Mouse (Mus musculus) CH12.LX (cell line): ENCODE measurements around the gene Drg1. TPM values are rescaled to one million over a fixed set of nuclear protein-coding genes. Genes with fewer than 3 reads are reported as not detected.
A peak's percentile ranks its signal among the peaks of the same experiment; 100 is the strongest.

ENCODE experiments used
- DNase-seq: peaks from one replicate; pipeline ENCODE4 v3.0.0-alpha.2; 2013; ENCODE audit errors: extremely low read depth
- H3K27ac ChIP-seq: 2 replicates; pipeline ENCODE4 v1.5.1; 2012; ENCODE audit warnings: low read depth, mild to moderate bottlenecking, control low read depth, moderate library complexity; ENCODE audit not compliant: insufficient read depth
- H3K27me3 ChIP-seq: replicated peaks from 2 replicates; pipeline ENCODE3; 2012; ENCODE audit warnings: inconsistent platforms
- H3K36me3 ChIP-seq, 2 experiments: replicated peaks in 1 of 2; 2 replicates each; pipeline versions ENCODE3 to v1.6.1; 2012; ENCODE audit warnings: inconsistent platforms in 1 of 2, low read length in 1 of 2, mild to moderate bottlenecking in 1 of 2, mixed read lengths in 1 of 2, moderate library complexity in 1 of 2; ENCODE audit not compliant: control insufficient read depth in 1 of 2, insufficient read depth in 1 of 2
- H3K4me1 ChIP-seq, 2 experiments: 2 replicates each; pipeline ENCODE4 v1.6.1; 2012; ENCODE audit warnings: inconsistent platforms in 1 of 2, moderate library complexity in 1 of 2; ENCODE audit not compliant: insufficient read depth in 2 of 2, control insufficient read depth in 1 of 2
- H3K4me2 ChIP-seq: 2 replicates; pipeline ENCODE4 v1.6.1; 2012; ENCODE audit warnings: low read depth, mild to moderate bottlenecking, control low read depth; ENCODE audit not compliant: poor library complexity, insufficient read depth, severe bottlenecking
- H3K4me3 ChIP-seq, 3 experiments: fragments of 150-350 bp in 1 of 3; sonication (generic) in 1 of 3; replicated peaks in 1 of 3; 2 replicates each; pipeline versions ENCODE3 to v1.5.1; 2011 to 2012; ENCODE audit warnings: low read depth in 2 of 3, low read length in 2 of 3, mild to moderate bottlenecking in 2 of 3, moderate library complexity in 2 of 3, control low read depth in 1 of 3, improper control_type of control experiment in 1 of 3, inconsistent platforms in 1 of 3, mixed read lengths in 1 of 3; ENCODE audit not compliant: poor library complexity in 1 of 3
- H3K79me2 ChIP-seq: replicated peaks from 2 replicates; pipeline ENCODE4 v1.6.1; 2012; ENCODE audit warnings: mild to moderate bottlenecking, moderate library complexity; ENCODE audit not compliant: control insufficient read depth, poor library complexity, insufficient read depth, severe bottlenecking; ENCODE audit errors: extremely low read depth
- H3K9ac ChIP-seq: 2 replicates; pipeline ENCODE4 v1.6.1; 2012; ENCODE audit warnings: low read depth, mild to moderate bottlenecking, control low read depth, moderate library complexity; ENCODE audit not compliant: insufficient read depth
- H3K9me3 ChIP-seq: replicated peaks from 2 replicates; pipeline ENCODE3; 2012; ENCODE audit warnings: low read length, inconsistent platforms, mixed read lengths
- BHLHE40 ChIP-seq: IDR thresholded peaks from 2 replicates; pipeline ENCODE4 v1.6.1; 2011; ENCODE audit warnings: mild to moderate bottlenecking, low read depth, low read length, improper control_type of control experiment
- CTCF ChIP-seq, 2 experiments: IDR thresholded peaks in 1 of 2; conservative IDR thresholded peaks in 1 of 2; 2 replicates each; pipeline ENCODE4 v1.5.1; 2011 to 2012; ENCODE audit warnings: low read depth in 2 of 2, low read length in 2 of 2, improper control_type of control experiment in 1 of 2, inconsistent platforms in 1 of 2, mild to moderate bottlenecking in 1 of 2, moderate library complexity in 1 of 2
- E2F4 ChIP-seq: IDR thresholded peaks from 2 replicates; pipeline ENCODE4 v1.6.1; 2011; ENCODE audit warnings: low read depth, low read length, improper control_type of control experiment; ENCODE audit not compliant: insufficient replicate concordance
- ELF1 ChIP-seq: IDR thresholded peaks from 2 replicates; pipeline ENCODE4 v1.6.1; 2014; ENCODE audit warnings: low read depth, mild to moderate bottlenecking, inconsistent platforms, low read length, improper control_type of control experiment
- EP300 ChIP-seq: IDR thresholded peaks from 2 replicates; pipeline ENCODE4 v1.6.1; 2011; ENCODE audit warnings: low read length, improper control_type of control experiment
- KAT2A ChIP-seq: IDR thresholded peaks from 2 replicates; pipeline ENCODE4 v1.6.1; 2012; ENCODE audit warnings: low read length, improper control_type of control experiment, inconsistent platforms; ENCODE audit not compliant: insufficient replicate concordance
- MAFK ChIP-seq: IDR thresholded peaks from 2 replicates; pipeline ENCODE4 v1.6.1; 2011; ENCODE audit warnings: low read length, improper control_type of control experiment; ENCODE audit not compliant: insufficient replicate concordance
- MXI1 ChIP-seq: IDR thresholded peaks from 2 replicates; pipeline ENCODE4 v1.6.1; 2011; ENCODE audit warnings: mild to moderate bottlenecking, low read depth, low read length, improper control_type of control experiment
- POLR2AphosphoS2 ChIP-seq: IDR thresholded peaks from 2 replicates; pipeline ENCODE4 v1.6.1; 2011; ENCODE audit warnings: low read depth, low read length, improper control_type of control experiment
- RCOR1 ChIP-seq: conservative IDR thresholded peaks from 2 replicates; pipeline ENCODE4 v1.6.1; 2012; ENCODE audit warnings: low read depth, mild to moderate bottlenecking, inconsistent platforms, low read length, improper control_type of control experiment
- SIN3A ChIP-seq: IDR thresholded peaks from 2 replicates; pipeline ENCODE4 v1.6.1; 2012; ENCODE audit warnings: low read length, improper control_type of control experiment, inconsistent platforms
- USF1 ChIP-seq: IDR thresholded peaks from 2 replicates; pipeline ENCODE4 v1.6.1; 2014; ENCODE audit warnings: low read depth, mild to moderate bottlenecking, inconsistent platforms, low read length, improper control_type of control experiment
- ZMIZ1 ChIP-seq: IDR thresholded peaks from 2 replicates; pipeline ENCODE4 v1.6.1; 2012; ENCODE audit warnings: low read depth, mild to moderate bottlenecking, inconsistent platforms, low read length, improper control_type of control experiment
- dilution Hi-C: fragments of 300-500 bp; cut with MboI; formaldehyde crosslinking; loops from 2 replicates; pipeline ENCODE4 v1.14.3; 2020; ENCODE audit warnings: low sequenced_read_pairs; ENCODE audit not compliant: extremely low pct_unique_long_range_greater_than_20kb, extremely low pct_ligation_motif_present
- in situ Hi-C: fragments of 300-500 bp; cut with MboI; formaldehyde crosslinking; loops from 3 replicates; pipeline ENCODE4 v1.14.3; 2019; ENCODE audit warnings: low sequenced_read_pairs, low pct_ligation_motif_present, low pct_unique_long_range_greater_than_20kb, mixed read lengths
- polyA plus RNA-seq: library from polyadenylated mRNA; unstranded; fragments of >175 nt; gene quantifications from 2 replicates; pipeline ENCODE4 v1.2.1, GENCODE M21; 2012; ENCODE audit warnings: low read depth; ENCODE audit not compliant: insufficient read length
- total RNA-seq, 2 experiments: library from RNA; depleted of rRNA; stranded (reverse); fragments of 300-350 nt in 1 of 2; fragments of >200 nt in 1 of 2; gene quantifications; 2 replicates each; pipeline ENCODE4 v1.2.3; 2012 to 2014

Gene Drg1
- total and polyA plus RNA-seq, 3 experiments: 158 to 480 (median 249) TPM

DNA sequence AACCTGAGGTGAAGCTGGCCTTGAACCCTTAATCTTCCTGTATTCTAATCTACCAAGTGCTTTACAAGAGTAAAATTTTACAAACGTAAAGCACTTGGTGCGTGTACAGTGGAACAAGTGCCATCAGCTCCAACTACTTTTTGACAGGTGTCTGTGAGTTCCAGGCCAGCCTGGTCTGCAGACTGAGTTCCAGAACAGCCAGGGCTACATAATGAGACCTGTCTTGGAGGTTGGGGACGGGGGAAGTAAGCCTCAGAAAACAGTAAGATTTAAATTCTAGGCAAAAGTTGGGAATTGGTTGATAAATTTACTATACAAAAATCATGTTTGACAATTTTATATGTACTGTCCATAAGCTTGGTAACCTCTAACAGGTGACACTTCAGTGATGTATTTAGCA, 61.0 kb downstream of the Drg1 start:
- no peak for DNase-seq
- Histone ChIP-seq H3K27ac (no peak overlapping the region), H3K27me3 (no peaks in the 10 kb centered on the region), H3K4me1 (peaks cover 6 to 30% of the 10 kb centered on the region in 2 experiments; a peak in 3 of 4 replicates), H3K79me2 (peaks cover 69% of the 10 kb centered on the region), H3K4me2 (peak overlapping the region; percentile 70), H3K36me3 (peaks cover 27 to 53% of the 10 kb centered on the region in 2 experiments), H3K4me3 (peak overlapping the region in 2 of 3 experiments; percentile 36 to 61), H3K9me3 (no peaks in the 10 kb centered on the region), H3K9ac (peak overlapping the region; percentile 94)
- dilution Hi-C loops (no loop called here), in situ Hi-C loops (no loop called here)
- TF ChIP-seq POLR2AphosphoS2: no peak
- no peak for TF ChIP-seq CTCF (conservative IDR thresholded peaks at IDR 0.05 in 1 of 2, IDR thresholded peaks at IDR 0.05 in 1 of 2; ENCODE audit: low read depth in 2 of 2, low read length in 2 of 2)
- no peak for TF ChIP-seq MXI1
- no peak for TF ChIP-seq MAFK
- TF ChIP-seq EP300: no peak
- TF ChIP-seq RCOR1: no peak
- TF ChIP-seq ELF1: no peak
- no peak for TF ChIP-seq E2F4
- no peak for TF ChIP-seq BHLHE40
- TF ChIP-seq USF1: no peak

DNA sequence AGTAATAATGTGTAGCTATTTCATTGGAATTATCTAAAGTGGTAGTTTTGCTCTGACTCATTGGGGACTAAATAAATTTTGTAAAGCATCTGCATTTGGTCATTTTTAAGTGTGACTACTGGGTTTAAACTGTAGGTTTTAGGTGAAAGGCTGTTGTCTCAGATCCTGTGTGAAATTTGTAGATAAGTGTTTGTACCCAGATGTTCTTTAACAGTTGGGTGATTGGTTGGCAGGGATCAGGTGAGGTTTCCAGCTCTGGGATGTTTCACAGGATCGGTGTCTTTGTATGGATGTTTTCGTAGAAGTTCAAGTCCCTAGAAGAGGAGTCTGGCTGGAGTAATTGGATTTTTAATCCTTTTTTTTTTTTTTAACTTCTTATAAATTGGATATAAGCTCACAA, 62.4 kb downstream of the Drg1 start:
- H3K9ac ChIP-seq: peak overlapping the region; percentile 94
- H3K9me3 ChIP-seq: no peaks in the 10 kb centered on the region
- in situ Hi-C loops (no loop called here), dilution Hi-C loops (no loop called here)
- peak; percentile 41 for DNase-seq
- TF ChIP-seq KAT2A: no peak
- TF ChIP-seq SIN3A: no peak
- no peak for TF ChIP-seq ZMIZ1
- TF ChIP-seq EP300: no peak
- no peaks in the 10 kb centered on the region for H3K27me3 ChIP-seq
- peaks cover 57% of the 10 kb centered on the region for H3K79me2 ChIP-seq
- H3K4me2 ChIP-seq: peak overlapping the region; percentile 65
- H3K4me1 ChIP-seq: peaks cover 6 to 30% of the 10 kb centered on the region in 2 experiments; a peak in 3 of 4 replicates
- H3K27ac ChIP-seq: no peak overlapping the region; the same call in 1 of the 2 replicates
- H3K4me3 ChIP-seq: peak overlapping the region; percentile 39 to 61 (median 52)
- H3K36me3 ChIP-seq: peaks cover 21 to 39% of the 10 kb centered on the region in 2 experiments
